Mouse (Mus musculus): ENCODE data around the gene Bloc1s4.

The Bloc1s4 gene

DNA sequence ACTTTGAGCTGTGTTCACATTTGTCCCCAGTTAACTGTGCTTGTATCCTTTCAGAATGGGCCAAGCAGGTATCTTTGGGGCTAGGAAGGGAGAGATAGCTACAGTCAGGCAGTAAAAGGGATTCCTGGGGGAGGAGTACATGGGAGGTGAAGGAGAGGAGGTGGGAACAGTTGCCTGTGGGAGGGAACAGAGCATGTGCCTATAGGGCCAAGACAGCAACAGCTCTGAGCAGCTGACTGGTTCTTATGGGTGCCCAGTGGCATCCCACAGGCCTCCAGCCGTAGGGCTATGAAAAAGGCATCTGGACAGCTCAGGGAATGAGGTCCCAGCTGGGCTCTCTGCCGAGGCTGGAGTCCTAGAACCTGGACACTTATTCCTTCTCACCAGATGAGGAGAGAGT, 31.6 kb downstream of the Bloc1s4 start:
- no peak for DNase-seq (ENCODE audit: low spot score)

DNA sequence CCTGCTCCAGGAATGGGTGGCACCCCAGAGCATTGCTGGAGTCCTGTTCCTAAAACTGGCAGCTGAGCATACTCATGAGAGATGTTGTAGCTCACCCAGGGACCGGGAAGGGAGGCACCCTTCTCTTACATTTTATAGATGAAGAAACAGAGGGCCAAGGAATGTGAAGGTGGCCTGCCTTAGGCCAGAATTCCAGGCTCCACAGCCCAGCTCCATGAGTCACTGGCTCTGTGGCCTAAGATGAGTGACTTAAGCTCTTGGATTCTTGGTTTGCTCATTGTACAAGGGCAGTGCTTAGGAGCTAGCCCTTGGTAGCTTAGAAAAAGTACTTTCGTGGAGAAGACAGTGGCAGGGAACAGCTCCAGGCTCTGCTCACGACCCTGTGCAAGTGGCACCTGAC, 33.6 kb downstream of the Bloc1s4 start:
- DNase-seq (ENCODE audit: low spot score), result no peak

DNA sequence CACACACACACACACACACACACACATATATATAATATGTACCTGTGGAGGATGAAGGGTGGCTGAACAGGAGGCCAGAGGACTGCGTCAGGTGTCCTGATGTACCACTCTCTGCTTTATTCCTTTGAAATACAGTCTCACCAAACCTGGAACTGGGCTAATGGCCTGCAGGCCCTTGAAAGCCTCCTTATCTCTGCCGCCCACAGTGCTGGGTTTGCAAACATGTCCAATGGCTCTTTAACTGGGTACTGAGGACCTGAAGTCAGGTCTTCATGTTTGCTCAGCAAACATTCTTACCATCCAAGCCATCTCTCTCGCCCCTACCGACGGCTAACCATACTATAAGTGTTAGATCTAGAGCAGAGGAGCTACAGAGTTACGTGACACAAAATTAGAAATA, 34.8 kb downstream of the Bloc1s4 start:
- DNase-seq (ENCODE audit: low spot score), result no peak

DNA sequence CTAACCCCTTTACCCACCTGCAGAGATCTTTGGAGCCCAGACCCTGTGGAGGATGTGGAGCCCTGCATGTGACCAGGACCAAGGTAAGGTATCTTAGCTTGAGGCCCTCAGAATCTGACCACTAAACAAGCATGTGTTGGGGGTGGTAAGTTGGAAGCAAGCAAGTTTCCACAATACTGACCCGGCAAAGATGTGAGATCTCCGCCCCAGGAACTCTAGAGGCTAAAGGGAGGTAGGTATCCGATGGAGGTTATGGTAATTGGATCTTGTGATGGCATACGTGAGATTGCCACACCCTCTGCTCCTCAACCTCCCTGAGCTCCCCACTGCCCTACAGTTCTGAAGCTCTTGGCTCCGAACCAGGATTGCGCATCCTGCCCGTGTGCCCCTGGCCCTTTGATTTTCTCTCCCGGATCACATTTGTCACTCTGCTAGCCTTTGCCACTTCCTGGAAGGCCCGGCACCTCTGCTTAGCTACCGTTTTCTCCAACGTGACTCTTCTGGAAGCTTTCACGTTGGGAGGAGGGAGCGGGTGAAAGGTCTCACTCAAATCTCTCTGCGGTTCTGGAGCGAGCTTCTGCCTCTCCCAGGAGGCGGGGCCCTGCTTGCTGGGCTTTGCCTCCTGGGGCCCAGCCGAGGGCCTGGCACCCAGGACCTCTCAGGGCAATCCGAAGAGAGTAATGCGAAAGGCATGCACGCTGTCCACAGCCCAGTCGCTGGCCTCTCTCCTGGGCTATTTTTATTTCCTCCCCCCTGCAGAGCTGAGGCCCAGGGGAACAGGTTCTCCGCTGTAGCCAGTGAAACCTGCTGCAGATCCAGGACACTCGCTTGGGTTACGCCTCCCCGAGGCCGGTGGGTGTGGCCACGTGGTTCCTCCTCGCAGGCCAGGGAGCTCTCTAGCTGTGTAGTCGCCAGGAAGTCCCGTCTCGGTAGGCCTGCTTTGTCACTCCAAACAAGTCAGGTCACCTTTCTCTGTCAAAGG, 35.6 kb downstream of the Bloc1s4 start:
- DNase-seq (ENCODE audit: low spot score), result peak; percentile 74

DNA sequence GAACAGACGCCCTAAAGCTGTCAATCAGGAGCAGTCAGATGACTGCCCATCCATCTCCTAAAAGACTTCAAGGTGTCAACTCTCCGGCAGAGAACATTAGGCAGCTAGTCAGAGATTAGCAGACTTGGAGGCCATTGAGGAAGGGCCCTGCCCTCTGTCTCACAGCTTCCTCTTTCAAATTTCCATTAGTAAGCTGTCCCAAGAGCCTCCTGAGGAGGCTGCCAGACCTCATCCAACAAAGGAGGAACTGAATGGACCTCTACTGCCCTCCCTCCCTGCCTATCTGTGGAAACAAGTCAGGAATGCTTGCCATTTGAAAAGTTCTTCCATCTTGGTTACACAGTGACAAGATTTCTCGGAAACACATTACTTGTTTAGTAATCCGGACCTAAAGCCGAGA, 36.6 kb downstream of the Bloc1s4 start:
- DNase-seq (ENCODE audit: low spot score), result no peak

DNA sequence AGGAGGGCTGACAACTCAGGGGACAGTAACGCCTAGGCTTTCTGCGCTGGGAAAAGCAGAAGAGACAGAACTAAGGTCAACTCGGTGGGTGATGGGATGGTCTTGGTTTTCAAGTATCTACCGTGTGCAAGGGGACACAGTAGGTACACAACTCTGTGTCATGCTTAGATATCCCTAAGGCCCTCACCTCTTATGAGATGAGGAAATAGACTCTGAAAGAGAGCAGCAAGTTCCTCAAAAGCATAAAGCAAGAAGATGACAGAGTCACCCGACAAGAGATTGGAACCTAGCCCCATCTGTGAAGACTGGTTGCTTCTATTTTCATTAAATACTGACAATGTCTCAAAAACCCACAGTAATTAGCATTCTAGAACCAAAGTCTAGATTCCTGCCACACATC, 42.7 kb downstream of the Bloc1s4 start:
- DNase-seq (ENCODE audit: low spot score), result no peak

DNA sequence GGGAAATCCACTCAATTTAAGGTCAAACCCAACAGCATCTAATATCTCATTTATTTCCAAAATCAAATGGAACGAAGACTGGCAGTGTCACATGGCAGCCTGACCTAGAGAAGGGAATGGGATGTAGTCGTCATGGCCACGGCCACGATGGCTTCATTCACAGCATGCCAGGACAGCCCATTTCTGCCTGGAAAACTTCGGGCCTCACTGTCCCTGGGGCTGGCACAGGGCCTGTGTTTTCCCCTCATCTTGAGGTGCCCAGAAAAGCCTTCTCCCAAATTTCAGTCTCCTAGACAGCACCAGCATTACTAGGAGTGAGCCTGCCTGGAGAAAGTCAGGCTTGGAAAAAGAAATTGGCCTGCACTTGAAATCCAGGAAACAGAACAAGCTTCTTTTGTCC, 43.1 kb downstream of the Bloc1s4 start:
- no peak for DNase-seq (ENCODE audit: low spot score)

DNA sequence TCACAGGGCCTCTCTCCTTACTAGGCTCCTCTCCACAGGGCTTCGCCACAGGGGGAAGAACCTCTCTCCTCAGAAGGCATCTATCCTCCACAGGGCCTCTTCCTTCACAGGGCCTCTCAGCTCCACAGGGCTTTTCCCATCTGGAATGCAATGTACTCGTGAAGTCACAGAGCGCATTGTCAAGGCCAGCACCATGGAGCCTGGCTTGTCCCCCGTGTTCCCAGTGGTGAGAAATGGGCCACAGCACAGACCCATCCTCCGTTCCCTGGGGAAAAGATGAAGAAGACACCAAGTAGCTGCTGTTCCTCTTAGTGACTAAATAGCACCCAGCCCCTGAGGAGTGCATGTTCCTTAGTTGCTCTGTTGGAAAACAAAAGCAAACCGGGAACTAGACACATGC, 43.8 kb downstream of the Bloc1s4 start:
- no peak for DNase-seq (ENCODE audit: low spot score)

DNA sequence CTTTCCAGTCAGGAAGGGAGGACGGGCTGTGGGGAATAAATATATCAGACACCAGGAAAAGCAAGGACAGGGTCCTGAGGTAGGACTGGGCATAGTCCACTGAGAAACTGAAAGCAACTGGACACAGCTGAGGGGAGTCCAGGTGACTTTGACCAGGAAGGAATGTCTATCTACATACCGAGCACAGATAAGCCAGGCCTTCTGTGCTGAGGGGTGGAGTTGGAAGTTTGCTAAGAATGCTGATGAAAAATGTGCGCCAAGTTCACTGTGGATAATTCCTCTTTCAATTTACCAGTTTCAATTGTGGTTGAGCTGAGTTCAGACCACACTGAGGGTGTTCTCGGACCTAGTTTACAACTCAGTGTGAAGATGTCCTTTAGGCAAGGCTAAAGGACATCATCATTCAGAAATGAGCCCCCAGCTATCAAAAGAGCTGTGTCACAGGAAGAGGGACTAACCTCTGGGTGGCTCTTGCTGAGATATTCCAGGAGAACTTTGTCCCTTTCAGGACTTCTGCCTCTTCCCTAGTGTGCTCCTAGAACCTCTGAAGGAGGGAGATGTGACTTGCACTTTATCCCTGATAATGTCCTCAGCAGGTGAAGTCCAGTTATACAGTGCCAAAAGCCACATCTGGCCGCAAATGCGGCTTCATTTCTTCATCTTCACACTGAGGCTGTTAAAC, 47.4 kb downstream of the Bloc1s4 start:
- DNase-seq (ENCODE audit: low spot score), result no peak

DNA sequence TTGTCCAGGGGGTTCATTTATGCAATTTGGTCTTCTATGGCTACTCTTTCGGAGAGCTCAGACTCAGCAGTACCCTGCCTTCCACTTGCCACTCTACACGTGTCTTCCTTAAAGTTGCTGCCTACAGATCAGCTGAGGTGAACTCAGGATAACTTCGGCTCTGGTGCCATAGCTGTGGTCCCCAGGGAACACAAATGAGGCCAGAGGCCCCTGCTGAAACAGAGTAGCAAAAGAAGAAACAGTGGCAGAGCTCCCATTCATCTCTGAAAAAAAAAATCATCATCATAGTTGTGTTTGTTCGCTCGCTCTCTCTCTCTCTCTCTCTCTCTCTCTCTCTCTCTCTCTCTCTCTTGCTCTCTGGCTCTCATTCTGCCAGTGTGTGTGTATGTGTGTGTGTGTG, 49.8 kb downstream of the Bloc1s4 start:
- no peak for DNase-seq (ENCODE audit: low spot score)

DNA sequence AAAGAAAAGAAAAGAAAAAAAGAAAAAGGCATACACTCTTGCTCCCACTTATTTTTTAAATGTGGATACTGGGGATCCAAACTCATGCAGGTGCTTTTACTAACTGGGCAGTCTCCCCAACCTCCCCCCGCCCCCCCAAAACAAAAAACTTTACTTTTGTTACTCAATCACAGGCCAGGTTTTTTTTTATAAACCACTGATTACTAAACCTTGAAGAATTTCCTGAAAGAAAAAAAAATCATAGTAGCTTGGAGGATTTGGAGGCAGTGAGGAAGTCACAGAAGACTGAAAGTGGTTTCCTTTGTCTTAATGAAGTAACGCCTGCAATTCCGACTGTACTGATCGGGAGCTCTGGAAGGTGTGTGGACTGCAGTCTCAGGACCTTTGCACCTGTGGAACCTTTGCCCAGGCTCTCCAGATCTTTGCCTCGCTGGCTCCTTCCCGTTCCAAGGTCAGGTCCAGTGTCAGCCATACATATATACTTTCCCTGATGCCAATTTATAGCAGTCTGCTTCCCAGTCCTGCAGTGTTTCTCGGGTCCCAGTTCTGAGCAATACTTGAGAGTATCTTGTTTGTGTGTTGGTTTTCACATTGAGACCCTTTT, 50.3 kb downstream of the Bloc1s4 start:
- DNase-seq (ENCODE audit: low spot score), result no peak

All from ovary, postnatal 10 days (tissue).